Mouse (Mus musculus): ENCODE measurements around the gene Hacl1.

DNA sequence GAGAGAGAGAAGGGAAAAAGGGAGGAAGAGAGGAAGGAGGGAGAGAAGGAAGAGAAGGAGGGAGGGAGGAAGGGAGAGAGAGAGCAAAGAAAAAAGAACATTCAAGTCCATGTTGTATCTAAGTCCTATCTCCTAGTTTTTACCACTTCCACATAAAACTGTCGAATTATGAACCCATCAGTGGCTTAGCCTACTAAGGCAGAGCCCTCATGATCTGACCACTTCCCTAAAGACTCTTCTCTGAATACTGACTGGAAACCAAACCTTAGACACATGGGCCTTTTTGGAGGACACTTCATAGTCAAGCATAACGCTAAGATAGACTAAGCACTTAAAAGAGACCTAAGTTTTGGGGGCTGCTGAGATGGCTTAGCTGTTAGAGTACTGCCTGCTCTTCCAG is 48.0 kb downstream of the Hacl1 start:
- TF ChIP-seq CTCF (IDR thresholded peaks at IDR 0.05; ENCODE audit: insufficient read depth, low read length) (no peak), POLR2A (IDR thresholded peaks at IDR 0.05; ENCODE audit: borderline replicate concordance, extremely low read depth, low read depth, low read length) (no peak)

Data from lung, adult 2 months (tissue).